Mouse (Mus musculus) retina, postnatal 7 days (tissue): ENCODE results near the gene Baz2a.
A peak's percentile ranks its signal among the peaks of the same experiment; 100 is the strongest.
"Not testable (repeated sequence)": the region's sequence is repeated elsewhere in the genome, so short reads cannot be mapped to it uniquely, and the experiment has no call there.

Experiments
- DNase-seq: peaks from one replicate; pipeline ENCODE4 v3.0.0-alpha.2; 2012; ENCODE audit warnings: low read depth, low spot score

Gene Baz2a

DNA sequence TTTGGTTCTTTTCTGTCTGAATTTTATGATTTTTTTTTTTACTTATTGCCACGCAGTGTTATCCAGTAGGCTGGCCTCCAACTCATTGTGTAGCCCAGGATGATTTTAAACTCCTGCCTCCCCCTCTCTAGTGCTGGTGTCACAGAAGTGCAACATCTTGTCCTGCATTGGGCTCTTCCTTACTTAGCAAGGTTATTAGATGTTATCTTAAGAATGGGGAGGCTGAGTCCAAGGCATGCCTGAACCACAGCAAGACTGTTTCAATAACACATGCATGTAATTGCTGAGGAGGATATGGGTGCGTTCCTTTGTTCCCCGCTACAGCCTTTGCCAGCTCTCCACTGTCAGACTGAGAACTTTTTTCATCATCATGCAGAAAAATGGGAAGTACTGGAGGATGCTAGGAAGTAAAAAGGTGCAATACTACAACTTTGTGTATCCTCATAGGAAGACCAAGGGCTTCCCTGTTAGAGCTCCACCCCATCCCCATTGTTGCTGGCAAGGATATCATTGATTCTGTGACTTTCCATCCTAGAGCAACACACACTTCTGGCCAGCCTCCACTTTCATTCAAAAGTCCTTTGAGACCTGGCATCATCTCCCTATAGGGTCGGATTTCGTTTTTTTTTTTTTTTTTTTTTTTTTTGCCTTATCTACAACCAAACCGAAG, 9.4 kb upstream of the Baz2a start:
- no peak for DNase-seq

DNA sequence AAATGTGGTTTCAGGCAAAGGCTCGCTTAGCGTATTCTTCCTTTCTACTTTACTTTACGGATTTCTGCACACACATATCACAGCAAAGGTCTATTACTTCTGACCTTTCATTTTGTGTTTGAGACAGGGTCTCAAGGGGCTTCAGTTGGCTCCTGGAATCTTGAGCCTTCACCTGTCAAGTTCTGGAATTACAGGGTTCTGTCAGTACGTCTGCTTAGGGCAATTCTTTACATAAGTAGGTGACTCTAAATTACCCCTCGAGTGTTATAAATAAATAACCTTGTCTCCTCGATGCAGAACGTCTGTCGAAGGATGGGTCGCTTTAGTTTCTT, 8.9 kb upstream of the Baz2a start:
- no peak for DNase-seq

GRCm38 (mm10) chr10:128082880-128083421, 8.4 kb upstream of the Baz2a start, which contains the start of gene Atp5b:
TSS of gene Atp5b (plus strand) at chr10:128083273.
- DNase-seq: peak; percentile 100

- no peak for DNase-seq
These were observed 7.7 kb upstream of the Baz2a start for GRCm38 (mm10) chr10:128083688-128084087.

GRCm38 (mm10) chr10:128084160-128084559, 7.2 kb upstream of the Baz2a start:
- DNase-seq: no peak

GRCm38 (mm10) chr10:128086391-128086790, 5.0 kb upstream of the Baz2a start:
- DNase-seq: no peak

GRCm38 (mm10) chr10:128087216-128087615, 4.2 kb upstream of the Baz2a start:
- DNase-seq: not testable (repeated sequence)

GRCm38 (mm10) chr10:128088181-128088580, 3.2 kb upstream of the Baz2a start:
- no peak for DNase-seq

- DNase-seq: no peak
These were observed 1.5 kb upstream of the Baz2a start for GRCm38 (mm10) chr10:128089842-128090241.

DNA sequence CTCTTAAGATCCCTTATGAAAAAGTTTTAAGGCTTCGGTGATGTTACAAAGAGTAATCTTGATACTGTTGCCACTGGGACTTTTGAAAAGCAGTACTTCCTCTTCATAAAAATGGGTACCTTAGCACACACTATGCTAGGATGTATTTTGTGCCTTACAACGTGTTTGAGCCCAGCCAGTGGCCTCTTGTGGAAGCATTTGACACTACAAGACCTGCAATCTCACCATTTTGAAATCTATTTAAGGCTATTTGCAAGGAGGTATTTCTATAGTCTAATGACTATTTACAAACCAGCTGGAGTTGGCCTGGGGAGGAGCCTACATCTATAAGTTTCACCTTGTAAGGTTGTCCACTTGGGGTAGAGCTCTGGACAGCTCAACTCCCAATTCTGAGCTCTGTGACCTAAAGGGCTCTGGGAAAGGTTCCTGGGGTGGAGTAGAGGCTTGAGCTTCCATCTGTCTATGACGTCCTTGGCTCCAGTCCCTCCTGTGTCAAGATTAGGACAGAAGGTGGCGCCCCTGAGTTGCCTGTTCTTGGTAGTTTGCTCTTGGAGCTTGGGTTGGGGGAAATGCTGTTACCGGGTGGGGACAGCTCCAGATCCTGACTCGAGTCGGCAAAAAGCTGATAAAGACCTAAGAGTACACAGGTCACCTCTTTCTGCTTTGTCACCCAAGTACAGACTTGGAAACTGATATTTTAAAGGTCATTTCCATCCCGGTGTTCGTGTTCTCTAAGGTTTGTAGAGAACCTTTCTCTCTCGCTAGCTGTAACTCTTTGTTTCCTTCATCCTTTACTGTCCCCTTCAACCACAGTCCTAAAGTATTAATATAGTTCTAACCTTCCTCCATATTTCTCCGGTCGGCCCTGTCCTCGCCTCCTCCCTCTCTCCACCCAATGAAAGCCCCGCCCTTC, 470 bp upstream of the Baz2a start:
- DNase-seq: peak; percentile 85

DNA sequence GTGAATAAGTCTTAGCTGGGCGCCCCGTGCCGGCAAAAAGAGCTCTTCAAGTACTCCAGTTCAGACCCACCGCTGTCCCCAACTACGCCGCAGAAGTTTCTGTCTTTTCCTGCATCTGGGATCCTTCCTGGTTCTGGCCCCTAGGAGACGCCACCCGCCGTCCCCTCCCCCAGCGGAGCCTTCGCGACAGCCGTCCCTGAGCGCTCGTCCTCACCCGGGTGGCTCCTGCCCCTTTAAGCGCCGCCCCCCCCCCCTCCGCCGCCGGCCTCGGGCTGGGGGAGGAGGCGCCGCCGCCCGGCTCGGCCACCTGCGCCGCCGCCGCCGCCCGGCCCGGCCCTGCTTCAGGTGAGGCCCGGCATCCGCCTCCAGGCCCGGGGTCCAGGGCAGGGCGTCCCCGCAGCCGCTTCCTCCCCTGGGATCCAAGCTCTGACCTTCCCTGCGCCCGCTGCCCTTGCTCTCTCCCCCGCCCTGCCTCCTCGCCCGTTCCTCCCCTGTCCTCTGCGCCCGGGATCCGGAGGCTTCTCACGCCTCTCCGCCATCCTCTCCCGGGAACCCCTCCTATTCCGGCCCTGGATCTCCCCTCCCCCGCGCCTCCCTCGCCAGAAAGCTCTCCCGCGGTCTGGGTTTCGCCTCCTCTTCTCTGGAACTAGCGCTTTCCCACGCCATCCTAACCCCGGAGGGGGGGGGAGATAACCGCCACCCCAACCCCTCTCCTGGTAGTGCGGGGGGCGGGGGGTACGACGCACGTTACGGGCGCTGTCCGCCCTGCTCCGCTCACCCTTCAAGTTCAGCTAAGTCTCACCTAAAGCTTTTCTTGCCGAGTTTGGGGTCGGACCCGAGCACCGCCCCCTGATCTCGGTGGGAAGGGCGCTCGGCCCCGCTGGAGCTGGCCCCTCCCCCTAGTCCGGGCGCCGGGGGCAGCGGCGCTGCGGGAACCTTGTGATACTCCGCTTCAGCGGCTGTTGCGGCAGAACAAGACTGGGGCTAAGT, 1.4 kb downstream of the Baz2a start:
- peak; percentile 70 for DNase-seq

DNA sequence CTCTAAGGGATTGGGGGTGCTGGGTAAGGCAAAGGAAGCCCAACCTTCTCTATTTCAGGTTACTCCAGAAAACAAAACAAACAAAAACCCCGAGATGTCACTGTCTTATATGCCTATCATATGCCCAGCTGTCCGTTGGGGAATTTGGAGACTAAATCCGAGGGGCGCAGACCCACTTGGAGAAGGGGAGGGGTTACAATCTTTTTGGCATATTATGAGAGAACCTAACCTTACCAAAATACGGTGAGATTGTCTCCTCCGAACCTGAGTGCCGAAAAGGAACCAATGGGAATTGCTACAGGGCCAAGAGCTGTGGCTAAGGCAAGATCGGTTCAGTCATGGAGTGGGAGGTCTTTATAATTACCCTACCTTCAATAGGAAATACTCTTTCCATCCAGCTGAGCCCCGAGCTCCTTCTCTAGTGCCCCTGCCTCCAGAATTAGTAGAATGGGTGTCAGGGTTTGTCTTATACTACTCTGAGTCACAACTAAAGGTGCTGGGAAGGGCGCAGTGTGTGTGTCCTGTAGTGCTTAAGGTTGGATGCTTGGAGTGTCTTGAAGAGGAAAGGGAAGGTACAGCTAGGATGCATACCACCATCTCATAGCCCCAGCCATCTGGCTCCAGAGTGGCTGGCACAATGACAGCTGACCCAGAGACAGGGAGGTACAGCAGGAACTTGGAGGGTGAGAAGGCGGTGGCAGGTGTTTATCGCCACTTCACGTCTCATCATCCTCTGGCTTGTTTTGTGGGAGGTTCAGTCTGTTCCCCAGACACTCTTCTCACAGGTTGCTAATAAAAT, 2.3 kb downstream of the Baz2a start:
- no peak for DNase-seq

- no peak for DNase-seq
These were observed 3.1 kb downstream of the Baz2a start for GRCm38 (mm10) chr10:128094340-128094968.

DNA sequence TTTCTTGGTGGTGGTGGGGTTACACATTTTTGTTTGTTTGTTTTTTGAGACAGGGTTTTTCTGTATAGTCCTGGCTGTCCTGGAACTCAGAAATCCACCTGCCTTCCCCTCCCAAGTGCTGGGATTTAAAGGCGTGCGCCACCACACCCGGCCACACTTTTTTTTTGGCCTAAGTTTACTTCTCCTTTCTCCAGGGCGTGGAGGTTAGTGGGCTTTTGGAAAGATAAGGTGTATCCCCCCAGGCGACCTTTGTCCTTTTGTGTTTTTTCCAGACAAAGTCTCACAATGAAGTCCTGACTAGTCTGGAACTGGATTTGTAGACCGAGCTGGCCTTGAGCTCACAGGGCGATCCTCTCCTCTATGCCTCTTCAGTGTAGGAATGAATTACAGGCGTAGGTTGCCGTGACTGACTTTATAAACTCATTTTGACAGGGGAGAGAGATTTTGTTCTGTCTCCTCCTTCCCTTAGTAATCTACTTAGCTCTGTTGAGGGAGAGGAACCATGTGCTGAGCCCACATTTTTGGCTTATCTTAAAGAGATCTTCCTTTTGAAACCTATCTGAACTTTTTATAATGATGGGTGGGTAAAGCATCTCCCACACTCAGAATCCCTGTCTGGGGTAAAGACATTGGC, 3.7 kb downstream of the Baz2a start:
- DNase-seq: no peak

DNA sequence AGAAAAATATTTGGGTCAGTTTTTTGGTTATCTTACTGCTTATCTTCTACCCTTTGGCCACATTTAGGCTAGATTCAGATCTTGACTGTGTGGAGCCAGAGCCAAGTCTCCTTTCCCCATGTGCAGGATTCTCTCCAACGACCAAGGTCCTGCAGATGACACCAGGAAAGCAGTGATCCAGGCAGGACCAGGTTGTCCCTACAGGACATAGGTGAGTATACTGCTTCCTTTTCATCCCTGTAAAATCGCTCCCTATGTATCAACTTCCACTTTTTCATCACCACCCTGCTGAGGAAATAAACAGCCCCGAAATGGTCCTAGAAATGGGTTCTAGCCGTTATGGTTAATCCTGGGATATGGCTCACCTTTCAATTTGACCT, 4.9 kb downstream of the Baz2a start:
- DNase-seq: no peak

DNA sequence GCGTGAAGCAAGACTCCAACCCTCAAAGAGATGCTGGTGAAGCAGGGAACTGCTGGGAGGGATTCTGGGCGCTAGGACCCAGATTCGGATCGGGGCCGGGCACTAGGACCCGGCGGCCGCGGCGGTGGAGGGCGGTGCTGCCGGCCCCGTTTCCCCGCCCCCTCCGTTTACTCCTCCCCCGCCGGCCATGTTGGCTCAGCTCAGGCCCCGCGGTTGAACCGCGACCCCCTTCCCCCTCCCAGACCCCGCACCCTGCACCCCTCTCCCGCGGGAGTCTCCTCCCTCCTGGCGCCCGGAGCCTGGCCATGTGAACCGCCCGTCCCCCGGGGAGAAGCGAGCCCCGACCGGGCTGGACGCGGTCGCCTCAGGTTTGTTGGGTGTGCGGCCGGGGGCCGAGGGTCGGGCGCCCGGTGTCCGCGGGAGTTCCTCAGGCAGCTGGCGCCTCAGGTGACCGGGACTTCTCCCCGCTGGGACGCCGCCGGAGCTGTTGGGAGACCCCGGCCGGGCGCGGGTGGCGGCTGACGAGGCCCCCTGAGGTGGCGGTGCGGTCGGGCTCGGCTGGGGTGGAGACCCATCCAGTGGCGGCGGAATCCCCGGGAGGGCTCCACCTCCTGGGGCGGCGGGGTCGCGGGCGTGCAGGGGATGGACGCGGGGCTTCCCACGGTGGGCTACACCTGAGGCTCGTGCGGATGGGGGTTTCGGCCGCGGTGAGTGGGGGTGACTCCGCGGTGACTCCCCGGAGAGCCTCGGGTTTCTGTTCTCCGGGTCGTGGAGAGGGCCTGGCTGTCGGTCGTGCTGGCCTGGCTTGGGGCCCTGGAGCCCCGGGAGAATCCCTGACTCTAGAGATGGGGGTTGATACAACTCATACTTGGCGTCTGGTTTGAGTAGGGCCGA, 5.6 kb downstream of the Baz2a start:
- peak; percentile 80 for DNase-seq

DNA sequence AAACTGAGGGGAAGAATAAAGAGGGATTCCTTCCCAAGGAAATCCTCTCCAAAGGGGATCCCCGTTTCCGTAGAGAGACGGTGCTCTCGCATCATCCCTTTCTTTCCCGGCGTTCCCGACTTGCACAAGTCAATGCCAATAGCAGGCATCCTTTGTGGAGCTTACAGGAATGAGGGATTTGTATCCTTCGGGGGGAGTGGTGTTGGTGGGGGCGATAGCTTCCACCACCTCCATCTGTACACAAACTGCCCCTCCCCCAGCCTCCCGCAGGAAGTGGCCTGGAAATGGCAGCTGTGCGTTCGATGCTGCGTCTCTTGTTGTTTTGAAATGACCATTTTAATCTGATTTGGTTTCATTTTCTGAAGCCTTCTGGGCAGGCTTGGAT, 6.2 kb downstream of the Baz2a start:
- DNase-seq: peak; percentile 72

DNA sequence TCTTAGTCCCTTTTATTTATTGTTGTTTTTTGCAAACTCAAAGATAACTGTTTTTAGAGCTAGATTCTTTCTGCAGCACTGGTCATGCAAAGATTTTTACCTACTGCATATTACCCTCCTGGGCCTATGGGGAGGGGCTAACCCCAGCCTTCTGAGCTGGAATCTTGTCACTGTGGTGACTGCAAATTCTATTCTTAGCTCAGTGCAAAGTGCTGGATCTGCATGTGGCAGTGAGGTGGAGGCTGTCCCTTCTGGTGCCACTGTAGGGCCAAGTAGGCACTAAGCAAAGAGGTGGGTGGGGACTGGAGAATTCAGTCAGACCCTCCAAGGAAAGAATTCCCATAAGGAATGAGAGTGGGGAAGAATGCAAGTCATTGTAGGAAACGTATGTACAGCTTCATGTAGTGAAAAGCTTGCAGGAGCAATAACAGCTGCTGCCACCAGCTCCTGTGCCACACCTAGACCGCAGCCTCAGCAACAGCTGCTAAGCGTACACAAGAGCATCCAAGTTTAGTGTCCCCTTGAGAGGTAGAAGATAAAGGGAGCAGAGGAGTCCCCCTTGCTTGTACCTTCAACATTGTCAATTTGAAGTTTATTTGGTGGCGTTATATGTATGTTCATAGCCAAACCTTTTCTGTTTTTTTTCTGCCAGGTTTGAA, 18.9 kb downstream of the Baz2a start:
- DNase-seq: no peak
